Mouse (Mus musculus) layer of hippocampus, adult 18-20 months (tissue): ENCODE measurements at regions not wholly inside any gene's neighbourhood (a gene's known extent, or its start where the extent isn't known, plus 50 kb on each side); places are given as distances from the start of the nearest gene placed in this dataset.

Experiments
- DNase-seq, 2 experiments: peaks; one replicate each; pipeline ENCODE4 v3.0.0; 2022; ENCODE audit warnings: low spot score in 2 of 2

DNA sequence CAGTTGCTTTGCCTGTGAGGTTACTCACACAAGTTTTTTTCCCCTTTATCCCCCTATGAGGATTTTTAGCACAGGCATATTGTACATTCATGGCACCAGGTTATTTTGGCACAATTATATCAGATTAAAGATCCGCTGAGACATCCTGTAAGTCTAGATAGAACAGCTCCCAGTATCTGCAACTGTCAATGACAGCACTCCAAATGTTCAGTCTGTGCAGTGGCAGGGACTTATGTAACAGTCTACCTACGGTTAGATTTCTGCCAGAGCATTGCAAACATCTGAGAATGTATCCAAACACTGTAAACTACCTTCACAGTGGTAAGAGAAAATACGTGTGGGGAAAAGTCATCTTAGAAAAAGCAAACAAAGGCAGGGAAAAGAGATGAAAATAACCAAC lies 163.5 kb upstream of the Kcnh7 start:
- DNase-seq: peak; percentile 13 to 46

DNA sequence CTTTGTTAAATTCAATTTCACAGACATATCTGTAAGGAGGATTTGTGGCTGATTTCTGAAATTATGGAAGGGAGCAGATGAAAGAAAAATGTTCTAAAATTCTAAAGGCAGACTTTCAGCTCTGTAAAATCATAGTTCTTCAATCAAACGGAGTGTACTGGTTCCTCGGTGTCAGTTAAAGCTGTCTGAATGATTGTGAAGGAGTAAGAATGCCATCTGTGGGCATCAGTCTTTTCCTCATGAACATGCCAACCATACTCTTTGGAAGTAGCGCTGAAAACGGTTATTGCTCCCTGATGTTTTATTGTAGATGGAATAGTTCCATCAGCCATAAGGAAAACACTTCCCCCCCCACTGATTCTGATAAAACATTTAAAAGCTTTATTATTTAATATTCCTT lies 142.7 kb upstream of the Kcnh7 start:
- DNase-seq: peak in 1 of 2 experiments; percentile 18

DNA sequence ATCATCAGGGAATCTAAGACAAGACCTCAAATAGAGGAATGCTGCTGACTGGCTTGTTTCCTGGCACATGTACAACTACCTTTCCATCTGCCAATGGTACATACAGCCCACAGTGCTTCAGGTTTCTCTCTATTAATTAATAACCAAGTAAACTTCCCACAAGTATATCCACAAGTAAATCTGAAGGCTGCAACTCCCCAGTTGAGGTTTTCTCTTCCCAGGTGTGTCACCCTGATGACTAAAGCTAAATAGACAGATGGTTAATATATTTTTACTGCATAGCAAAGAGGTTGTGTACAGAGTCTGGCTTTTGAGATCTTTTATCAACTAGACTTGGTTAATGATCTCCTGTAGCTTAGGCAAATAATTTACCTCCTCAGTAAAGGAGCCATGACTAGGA lies 96.8 kb upstream of the Kcnh7 start:
- DNase-seq: no peak

DNA sequence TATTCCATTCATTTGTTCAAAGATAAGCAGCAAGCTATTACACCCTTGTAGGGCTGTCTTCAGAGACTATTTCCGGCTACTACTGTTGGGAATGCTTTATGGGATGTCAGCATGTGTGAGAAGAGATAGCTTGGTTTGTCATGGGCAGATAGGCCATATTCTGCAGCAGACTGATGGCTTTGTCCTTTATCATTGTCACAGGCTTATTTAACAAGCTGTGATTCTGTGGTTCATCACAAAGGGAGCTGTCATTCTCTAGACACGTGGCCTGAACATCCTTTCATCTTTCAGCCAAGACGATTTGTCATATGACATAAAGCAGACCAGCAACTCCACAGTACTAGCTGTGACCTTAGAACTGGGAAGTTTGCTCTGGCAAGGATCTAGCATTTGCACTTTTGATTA lies 89.7 kb upstream of the Kcnh7 start:
- no peak for DNase-seq

DNA sequence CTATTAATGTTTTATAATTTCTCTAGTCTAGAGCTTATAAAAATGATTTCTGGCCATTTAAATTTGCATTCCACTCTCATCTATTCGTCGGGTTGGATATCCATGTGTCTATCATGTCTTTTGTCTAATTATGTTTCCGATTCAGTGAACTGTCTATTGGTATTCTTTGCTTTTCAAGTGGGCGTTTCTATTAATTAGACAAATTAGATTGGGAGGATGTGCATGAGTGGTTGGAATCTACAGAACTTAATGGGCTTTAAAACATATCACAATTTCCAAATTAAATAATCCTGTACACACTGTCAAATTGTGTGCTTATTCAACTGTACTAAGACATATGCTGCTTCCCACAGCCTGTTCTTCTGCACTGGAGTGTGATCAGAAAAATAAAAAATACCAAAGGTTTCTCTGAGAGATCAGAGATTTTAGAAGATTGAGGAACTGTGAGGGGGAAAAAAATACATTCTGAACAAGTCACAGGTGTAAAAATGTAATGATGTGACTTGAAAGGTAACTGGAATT lies 62.1 kb upstream of the Kcnh7 start:
- DNase-seq: peak in 1 of 2 experiments; percentile 10

DNA sequence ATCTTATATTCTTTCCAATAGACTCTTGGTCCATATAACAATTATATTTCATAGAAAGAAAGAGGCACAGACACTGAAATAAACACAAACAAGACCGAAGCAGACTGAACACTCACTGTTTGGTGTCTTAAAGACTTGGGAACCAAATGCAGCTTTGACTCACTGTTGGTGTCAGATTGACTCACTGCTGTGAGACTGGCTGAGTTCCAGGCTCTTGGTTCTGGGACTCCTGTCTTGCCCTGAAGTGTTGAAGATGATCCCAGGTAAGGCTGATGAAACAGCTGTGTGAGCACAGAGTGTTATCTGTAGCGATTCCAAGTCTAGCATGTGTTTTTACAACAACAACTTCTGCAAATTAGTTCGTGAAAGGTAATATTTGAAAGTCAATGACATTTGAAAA lies 55.2 kb upstream of the Kcnh7 start:
- DNase-seq: peak in 1 of 2 experiments; percentile 11
